ENCODE assay signal across 23 mouse cellular contexts in genomic region chr1:60569741-60570140, GRCm38 (mm10).
"Had no signal": no experiment of that assay in that cellular context is flagged by ENCODE, and none has a peak within 500 bp of the region (broad histone marks: within the 10 kb centered on the region; RNA-seq: fewer than 3 reads in every experiment).

No protein-coding gene starts in this region.

- DNase-seq: gastrocnemius, postnatal 14 days; gastrocnemius, postnatal 36 days; heart, adult 18-20 months; heart, postnatal 10 days; heart, postnatal 36 days; kidney, adult 11 months; kidney, adult 2 months; kidney, adult 9 months; kidney, postnatal 14 days; kidney, postnatal 36 days had no signal

- H3K36me3 ChIP-seq: heart, embryonic 10.5 days; heart, embryonic 12.5 days; hindbrain, embryonic 13.5 days; hindbrain, embryonic 15.5 days; kidney, embryonic 15.5 days; limb, embryonic 10.5 days; limb, embryonic 12.5 days; liver, embryonic 12.5 days had no signal

- H3K9ac ChIP-seq: heart, embryonic 12.5 days; hindbrain, embryonic 13.5 days; hindbrain, embryonic 15.5 days; kidney, embryonic 15.5 days; limb, embryonic 12.5 days; liver, embryonic 12.5 days had no signal

- H3K4me2 ChIP-seq: heart, embryonic 12.5 days; hindbrain, embryonic 13.5 days; hindbrain, embryonic 15.5 days; kidney, embryonic 15.5 days; limb, embryonic 12.5 days had no signal

- H3K27ac ChIP-seq: heart, embryonic 10.5 days; hindbrain, embryonic 13.5 days; hindbrain, embryonic 15.5 days; hindbrain, postnatal 0 days; kidney, embryonic 15.5 days; kidney, postnatal 0 days; layer of hippocampus, adult 2 months; left cerebral cortex, adult 2 months; limb, embryonic 10.5 days; limb, embryonic 12.5 days; liver, embryonic 12.5 days had no signal

- ATAC-seq: hindbrain, postnatal 0 days; intestine, embryonic 16.5 days; liver, embryonic 12.5 days had no signal

- H3K9me3 ChIP-seq: heart, embryonic 10.5 days; heart, embryonic 12.5 days; hindbrain, embryonic 13.5 days; hindbrain, embryonic 15.5 days; kidney, embryonic 15.5 days; limb, embryonic 10.5 days; limb, embryonic 12.5 days; liver, embryonic 12.5 days had no signal

- H3K4me3 ChIP-seq: heart, embryonic 10.5 days; heart, embryonic 12.5 days; hindbrain, embryonic 13.5 days; hindbrain, embryonic 15.5 days; kidney, embryonic 15.5 days; layer of hippocampus, adult 2 months; left cerebral cortex, adult 2 months; limb, embryonic 10.5 days; limb, embryonic 12.5 days; liver, embryonic 12.5 days had no signal

- H3K27me3 ChIP-seq: heart, embryonic 12.5 days; hindbrain, embryonic 13.5 days; hindbrain, embryonic 15.5 days; kidney, embryonic 15.5 days; limb, embryonic 12.5 days had no signal
